Mouse (Mus musculus) stomach, embryonic 14.5 days (tissue): ENCODE measurements around the gene Vcl. TPM values are rescaled to one million over a fixed set of nuclear protein-coding genes. Genes with fewer than 3 reads are reported as not detected.

Experiments used
- polyA plus RNA-seq: library from polyadenylated mRNA; unstranded; fragments of >200 nt; fragmentation: Nextera tagmentation; extraction: Ambion mirVana; gene quantifications from 2 replicates; pipeline ENCODE4 v1.2.1, GENCODE M21; 2014

The Vcl gene
- polyA plus RNA-seq, 1 experiment from 2014 or later: 94.8 TPM

Other genes starting within 250 kb of the Vcl start
- 20.5 and 20.7 TPM in 2 replicates for gene Fut11, start 234.4 kb upstream of the Vcl start, polyA plus RNA-seq
- 211 and 224 TPM in 2 replicates for gene Chchd1, start 226.4 kb upstream of the Vcl start, polyA plus RNA-seq
- 35.9 and 38.6 TPM in 2 replicates for gene Zswim8, start 221.8 kb upstream of the Vcl start, polyA plus RNA-seq
- 28.1 and 31.1 TPM in 2 replicates for gene Ndst2, start 194.8 kb upstream of the Vcl start, polyA plus RNA-seq
- gene Camk2g, start 135.3 kb upstream of the Vcl start, polyA plus RNA-seq: 46.6 and 53.6 TPM in 2 replicates
- gene Plau, start 92.7 kb upstream of the Vcl start, polyA plus RNA-seq: 0.64 and 1.3 TPM in 2 replicates
- 78.1 and 85.3 TPM in 2 replicates for gene Ap3m1, start 123.1 kb downstream of the Vcl start, polyA plus RNA-seq
- gene Adk, start 123.2 kb downstream of the Vcl start, polyA plus RNA-seq: 139 and 145 TPM in 2 replicates